Mouse (Mus musculus) cerebellum, adult 2 months (tissue): ENCODE results near the gene Commd7. TPM values are rescaled to one million over a fixed set of nuclear protein-coding genes. Genes with fewer than 3 reads are reported as not detected.

Experiments
- DNase-seq, 2 experiments: peaks; one replicate each; pipeline ENCODE4 v3.0.0; 2021
- H3K27ac ChIP-seq: fragments of 200-500 bp; 2 replicates; pipeline ENCODE4 v1.5.1; 2012; ENCODE audit warnings: low read length, control low read depth, inconsistent platforms; ENCODE audit not compliant: insufficient read depth
- H3K27me3 ChIP-seq: fragments of 200-500 bp; 2 replicates; pipeline ENCODE4 v1.6.1; 2012; ENCODE audit warnings: inconsistent platforms, mild to moderate bottlenecking, low read length, moderate library complexity; ENCODE audit not compliant: control insufficient read depth, insufficient read depth
- H3K4me1 ChIP-seq: fragments of 200-500 bp; 2 replicates; pipeline ENCODE4 v1.6.1; 2011; ENCODE audit warnings: low read length; ENCODE audit not compliant: control insufficient read depth, insufficient read depth
- H3K4me3 ChIP-seq: fragments of 200-500 bp; replicated peaks from 2 replicates; pipeline ENCODE3; 2011; ENCODE audit warnings: mild to moderate bottlenecking, low read depth, low read length, control low read depth; ENCODE audit not compliant: insufficient read depth
- CTCF ChIP-seq: fragments of 200-500 bp; IDR thresholded peaks from 2 replicates; pipeline ENCODE4 v1.5.1; 2011; ENCODE audit warnings: low read depth, mild to moderate bottlenecking, control low read depth, low read length, moderate library complexity, borderline replicate concordance; ENCODE audit not compliant: insufficient read depth
- POLR2A ChIP-seq: fragments of 200-500 bp; IDR thresholded peaks from 2 replicates; pipeline ENCODE4 v1.6.1; 2011; ENCODE audit warnings: low read length, control low read depth, borderline replicate concordance; ENCODE audit not compliant: insufficient read depth
- WGBS: fragments of 180-500 bp; shearing (Covaris S2); methylation state at CpG from one replicate; pipeline ENCODE4 v1.1.7; 2018; 5-methylcytosine and 5-hydroxymethylcytosine counted together
- polyA plus RNA-seq: library from polyadenylated mRNA; depleted of rRNA; stranded (reverse); fragments of >200 nt; gene quantifications from 2 replicates; pipeline ENCODE4 v1.2.3, GENCODE M21; 2012; rRNA removed

The Commd7 gene
- polyA plus RNA-seq, 1 experiment, result 32.5 TPM

- DNase-seq, result no peak
- H3K4me3 ChIP-seq, result no peak overlapping the region
- 82% methylated on average over 4 of the region's 4 CpGs for WGBS
Measured at GRCm38 (mm10) chr2:153580458-153580985, 52.1 kb downstream of the Commd7 start.

GRCm38 (mm10) chr2:153580042-153580441 is 52.5 kb downstream of the Commd7 start:
- WGBS, result 97% methylated on average over 3 of the region's 3 CpGs
- DNase-seq, result no peak
- Histone ChIP-seq H3K4me3 (no peak overlapping the region), H3K27me3 (no peaks in the 10 kb centered on the region), H3K4me1 (no peaks in the 10 kb centered on the region), H3K27ac (no peak overlapping the region)
- no peak for TF ChIP-seq POLR2A
- no peak for TF ChIP-seq CTCF

More at GRCm38 (mm10) chr2:153580458-153580985, 52.1 kb downstream of the Commd7 start:
- Histone ChIP-seq H3K27ac (no peak overlapping the region), H3K4me1 (no peaks in the 10 kb centered on the region), H3K27me3 (no peaks in the 10 kb centered on the region)
- TF ChIP-seq CTCF (no peak), POLR2A (no peak)

GRCm38 (mm10) chr2:153577122-153577521 is 55.5 kb downstream of the Commd7 start:
- Histone ChIP-seq H3K4me3 (no peak overlapping the region), H3K27me3 (no peaks in the 10 kb centered on the region), H3K4me1 (no peaks in the 10 kb centered on the region), H3K27ac (no peak overlapping the region)
- WGBS, result 43% methylated on average over 4 of the region's 4 CpGs
- no peak for TF ChIP-seq POLR2A
- DNase-seq, result no peak

- Histone ChIP-seq H3K4me3 (no peak overlapping the region), H3K27me3 (no peaks in the 10 kb centered on the region), H3K27ac (no peak overlapping the region), H3K4me1 (no peaks in the 10 kb centered on the region)
- WGBS, result 91% methylated on average over 3 of the region's 3 CpGs
- TF ChIP-seq POLR2A, result no peak
- TF ChIP-seq CTCF, result no peak
- DNase-seq, result no peak
Measured at GRCm38 (mm10) chr2:153576150-153576549, 56.4 kb downstream of the Commd7 start.

GRCm38 (mm10) chr2:153575554-153575953 is 57.0 kb downstream of the Commd7 start:
- WGBS, result 70% methylated on average over 6 of the region's 6 CpGs
- DNase-seq, result no peak
- H3K4me3 ChIP-seq, result no peak overlapping the region
- H3K4me1 ChIP-seq, result no peaks in the 10 kb centered on the region
- H3K27me3 ChIP-seq, result no peaks in the 10 kb centered on the region
- no peak for TF ChIP-seq POLR2A
- no peak for TF ChIP-seq CTCF
- no peak overlapping the region for H3K27ac ChIP-seq

- H3K27me3 ChIP-seq, result no peaks in the 10 kb centered on the region
- no peaks in the 10 kb centered on the region for H3K4me1 ChIP-seq
- 90% methylated on average over 9 of the region's 9 CpGs for WGBS
- DNase-seq, result no peak
- H3K4me3 ChIP-seq, result no peak overlapping the region
- no peak overlapping the region for H3K27ac ChIP-seq
- TF ChIP-seq POLR2A (no peak), CTCF (no peak)
Measured at GRCm38 (mm10) chr2:153573101-153573500, 59.5 kb downstream of the Commd7 start.

GRCm38 (mm10) chr2:153568541-153568940 is 64.0 kb downstream of the Commd7 start:
- H3K4me3 ChIP-seq, result no peak overlapping the region
- no peaks in the 10 kb centered on the region for H3K27me3 ChIP-seq
- DNase-seq, result no peak
- no peaks in the 10 kb centered on the region for H3K4me1 ChIP-seq
- TF ChIP-seq CTCF, result no peak
- WGBS, result 97% methylated on average over 6 of the region's 6 CpGs
- H3K27ac ChIP-seq, result no peak overlapping the region

- H3K4me3 ChIP-seq, result no peak overlapping the region
- WGBS, result 84% methylated on average over 4 of the region's 4 CpGs
- H3K27ac ChIP-seq, result no peak overlapping the region
- H3K27me3 ChIP-seq, result no peaks in the 10 kb centered on the region
- DNase-seq, result no peak
- TF ChIP-seq CTCF, result no peak
- H3K4me1 ChIP-seq, result no peaks in the 10 kb centered on the region
Measured at GRCm38 (mm10) chr2:153568013-153568412, 64.6 kb downstream of the Commd7 start.

Other genes with a start within 250 kb of the Commd7 start
- gene 4930404H24Rik, start 140.0 kb downstream of the Commd7 start, polyA plus RNA-seq, result not detected in 2 replicates
- 23.1 and 24.3 TPM in 2 replicates for gene Nol4l, start 102.8 kb downstream of the Commd7 start, polyA plus RNA-seq
- 1.6 and 2.6 TPM in 2 replicates for gene Dnmt3b, start 16.7 kb upstream of the Commd7 start, polyA plus RNA-seq
- 0.06 and 0.10 TPM in 2 replicates for gene Dnmt3c, start 63.9 kb upstream of the Commd7 start, polyA plus RNA-seq
- 19.6 and 22.8 TPM in 2 replicates for gene Mapre1, start 108.5 kb upstream of the Commd7 start, polyA plus RNA-seq
- 0.23 and 0.29 TPM in 2 replicates for gene Efcab8, start 147.2 kb upstream of the Commd7 start, polyA plus RNA-seq
- not detected in 2 replicates for gene Sun5, start 238.3 kb upstream of the Commd7 start, polyA plus RNA-seq
- 0.31 and 0.59 TPM in 2 replicates for gene Bpifb2, start 242.3 kb upstream of the Commd7 start, polyA plus RNA-seq